Mouse (Mus musculus) adrenal gland, postnatal 25 days (tissue): ENCODE results near the gene Gm20422. TPM values are rescaled to one million over a fixed set of nuclear protein-coding genes. Genes with fewer than 3 reads are reported as not detected.

ENCODE experiments used
- DNase-seq: peaks from one replicate; pipeline ENCODE4 v3.0.0; 2021; ENCODE audit warnings: mixed read lengths
- total RNA-seq: library from RNA; stranded (reverse); gene quantifications from 2 replicates; pipeline ENCODE4 v1.2.3, GENCODE M21; 2021

The Gm20422 gene
- total RNA-seq, 1 experiment from 2014 or later: 3.3 TPM

DNA sequence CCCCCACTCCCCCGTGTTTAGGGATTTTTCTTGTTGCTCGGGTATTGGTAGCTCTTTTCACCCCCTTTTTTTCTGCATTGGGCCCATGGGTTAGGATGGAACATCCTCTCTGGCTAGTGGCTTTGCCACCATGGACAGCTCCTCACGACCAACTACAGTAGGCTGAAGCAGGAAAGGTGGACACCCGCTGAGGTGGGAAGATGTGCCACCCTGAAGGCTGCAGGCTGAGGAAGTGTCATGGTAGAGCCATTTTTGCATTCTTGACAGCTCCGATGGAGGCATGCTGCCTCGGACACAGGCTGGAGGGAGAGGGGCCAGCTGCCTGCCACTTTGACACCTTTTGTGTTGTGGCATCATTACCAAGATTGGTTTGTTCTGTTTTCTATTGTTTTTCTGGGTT is 72.9 kb downstream of the Gm20422 start:
- no peak for DNase-seq

Other genes starting within 250 kb of the Gm20422 start
- gene Zfp868, start 149.3 kb downstream of the Gm20422 start, total RNA-seq: 13.8 and 15.0 TPM in 2 replicates
- 2.2 and 2.9 TPM in 2 replicates for gene Zfp964, start 120.4 kb downstream of the Gm20422 start, total RNA-seq
- gene Zfp869, start 64.2 kb downstream of the Gm20422 start, total RNA-seq: 21.9 and 24.9 TPM in 2 replicates
- 3.4 and 4.9 TPM in 2 replicates for gene Zfp963, start 24.9 kb downstream of the Gm20422 start, total RNA-seq
- 45.4 and 47.7 TPM in 2 replicates for gene Atp13a1, start 16.3 kb upstream of the Gm20422 start, total RNA-seq
- 27.3 and 29.0 TPM in 2 replicates for gene Zfp866, start 16.3 kb upstream of the Gm20422 start, total RNA-seq
- gene Gmip, start 33.8 kb upstream of the Gm20422 start, total RNA-seq: 13.4 and 18.2 TPM in 2 replicates
- 1.7 and 2.1 TPM in 2 replicates for gene Lpar2, start 47.5 kb upstream of the Gm20422 start, total RNA-seq
- gene Pbx4, start 57.6 kb upstream of the Gm20422 start, total RNA-seq: 1.7 and 2.5 TPM in 2 replicates
- gene Cilp2, start 112.8 kb upstream of the Gm20422 start, total RNA-seq: not detected in 2 replicates
- gene Tssk6, start 127.3 kb upstream of the Gm20422 start, total RNA-seq: 0.24 TPM in 1 of 2 replicates, not detected in the other
- 158 TPM in 2 replicates for gene Ndufa13, start 127.7 kb upstream of the Gm20422 start, total RNA-seq
- gene Yjefn3, start 127.8 kb upstream of the Gm20422 start, total RNA-seq: 1.7 and 4.5 TPM in 2 replicates
- 95.6 and 104 TPM in 2 replicates for gene Gatad2a, start 221.5 kb upstream of the Gm20422 start, total RNA-seq